Mouse (Mus musculus) forebrain, postnatal 0 days (tissue): ENCODE measurements around the gene Grid2. TPM values are rescaled to one million over a fixed set of nuclear protein-coding genes. Genes with fewer than 3 reads are reported as not detected.

ENCODE experiments used
- ATAC-seq: fragments of 200-750 bp; cut with Nextera tagmentation; 2 replicates; pipeline ENCODE4 v1.8.0; 2017; ENCODE audit warnings: mild to moderate bottlenecking, moderate library complexity
- DNase-seq: peaks from one replicate; pipeline ENCODE4 v3.0.0-alpha.2; 2015
- H3K27ac ChIP-seq: fragments of 300-500 bp; sonication (generic); 2 replicates; pipeline ENCODE4 v1.5.1; 2014; ENCODE audit warnings: low read depth, mild to moderate bottlenecking, antibody characterized with exemption, low read length, moderate library complexity, mixed read lengths
- H3K27me3 ChIP-seq: fragments of 300-500 bp; sonication (generic); 2 replicates; pipeline ENCODE4 v1.6.1; 2014; ENCODE audit warnings: mild to moderate bottlenecking, low read length, mixed read lengths; ENCODE audit not compliant: insufficient read depth
- H3K36me3 ChIP-seq: fragments of 300-500 bp; sonication (generic); 2 replicates; pipeline ENCODE4 v1.6.1; 2014; ENCODE audit warnings: mild to moderate bottlenecking, moderate library complexity; ENCODE audit not compliant: insufficient read depth
- H3K4me1 ChIP-seq: fragments of 300-500 bp; sonication (generic); 2 replicates; pipeline ENCODE4 v1.6.1; 2014; ENCODE audit warnings: antibody characterized with exemption; ENCODE audit not compliant: insufficient read depth
- H3K4me2 ChIP-seq: fragments of 300-500 bp; sonication (generic); 2 replicates; pipeline ENCODE4 v1.6.1; 2014; ENCODE audit warnings: low read depth, mild to moderate bottlenecking, moderate library complexity
- H3K4me3 ChIP-seq: fragments of 300-500 bp; sonication (generic); 2 replicates; pipeline ENCODE4 v1.5.1; 2014; ENCODE audit warnings: low read depth, low read length, mixed read lengths
- H3K9ac ChIP-seq: fragments of 300-500 bp; sonication (generic); 2 replicates; pipeline ENCODE4 v1.6.1; 2014; ENCODE audit warnings: mild to moderate bottlenecking
- H3K9me3 ChIP-seq: fragments of 300-500 bp; sonication (generic); 2 replicates; pipeline ENCODE4 v1.6.1; 2016; ENCODE audit warnings: low read length
- CTCF ChIP-seq: sonication (generic); IDR thresholded peaks from 2 replicates; pipeline ENCODE4 v1.5.1; 2016; ENCODE audit warnings: antibody characterized with exemption, control low read depth, low read depth
- WGBS: fragments of 180-500 bp; shearing (Covaris S2); extraction: QIAGEN DNeasy Blood & Tissue Kit; methylation state at CpG from one replicate; pipeline ENCODE4 v1.1.7; 2014; 5-methylcytosine and 5-hydroxymethylcytosine counted together
- polyA plus RNA-seq: library from polyadenylated mRNA; unstranded; fragments of >200 nt; fragmentation: Nextera tagmentation; extraction: Ambion mirVana; gene quantifications from 2 replicates; pipeline ENCODE4 v1.2.1, GENCODE M21; 2015
- total RNA-seq: library from RNA; depleted of rRNA; stranded (reverse); fragments of >200 nt; gene quantifications from 2 replicates; pipeline ENCODE4 v1.2.3, GENCODE M21; 2014; rRNA removed

Grid2 gene
- 21.9 and 28.9 TPM in 2 replicates for total RNA-seq
- 4.1 and 6.2 TPM in 2 replicates for polyA plus RNA-seq

DNA sequence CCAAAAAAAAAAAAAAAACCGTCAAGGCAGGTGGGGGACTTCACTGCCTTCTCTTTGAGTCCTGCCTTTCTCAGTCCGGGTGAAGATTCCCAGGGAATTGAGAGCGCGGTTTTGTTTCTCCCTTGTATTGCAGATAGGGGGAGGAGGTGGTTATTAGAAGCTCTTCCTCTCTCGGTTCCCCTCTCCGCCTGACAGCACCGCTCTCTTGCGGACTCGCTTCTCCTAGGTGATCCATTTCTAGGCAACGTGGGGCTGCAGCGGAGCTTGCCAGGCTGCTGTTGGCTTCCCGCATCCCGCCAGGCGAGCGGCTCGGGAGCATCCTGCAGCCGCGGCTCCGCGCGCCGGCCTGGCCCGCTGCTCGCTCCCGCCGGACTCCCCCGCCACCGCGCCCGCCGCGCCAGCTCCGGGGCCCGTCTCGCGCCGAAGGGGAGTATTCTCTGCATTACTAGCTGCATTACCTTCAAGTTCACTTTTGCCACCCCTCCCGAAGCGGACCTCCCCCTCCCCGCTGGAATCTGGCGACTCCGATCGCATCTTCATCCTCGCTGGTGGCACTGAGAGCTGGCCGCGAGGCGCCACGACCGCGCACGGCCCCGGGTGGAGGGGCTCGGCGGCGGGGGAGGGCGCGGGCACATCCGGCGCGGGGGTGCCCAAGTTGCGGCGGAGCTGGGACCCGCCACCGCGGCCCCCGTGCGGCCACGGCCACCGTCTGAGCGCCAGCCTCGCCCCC lies at the start of gene Grid2:
Gene Grid2, plus strand, starts transcription at position 51 of the 730 bp plus-strand sequence.
- Histone ChIP-seq H3K27me3 (no peaks in the 10 kb centered on the region), H3K36me3 (no peaks in the 10 kb centered on the region), H3K4me1 (0 out of 2 replicates have a peak, but pooled peaks cover 4% of the 10 kb centered on the region), H3K9me3 (no peaks in the 10 kb centered on the region), H3K4me2 (peak within 1 kb of the TSS; percentile 94), H3K27ac (peak within 1 kb of the TSS; percentile 75), H3K9ac (peak within 1 kb of the TSS; percentile 74), H3K4me3 (peak within 1 kb of the TSS; percentile 84)
- peak; percentile 55 for TF ChIP-seq CTCF
- ATAC-seq, result peak; percentile 70
- WGBS, result 1% methylated on average over 68 of the region's 71 CpGs
- peak; percentile 77 for DNase-seq

DNA sequence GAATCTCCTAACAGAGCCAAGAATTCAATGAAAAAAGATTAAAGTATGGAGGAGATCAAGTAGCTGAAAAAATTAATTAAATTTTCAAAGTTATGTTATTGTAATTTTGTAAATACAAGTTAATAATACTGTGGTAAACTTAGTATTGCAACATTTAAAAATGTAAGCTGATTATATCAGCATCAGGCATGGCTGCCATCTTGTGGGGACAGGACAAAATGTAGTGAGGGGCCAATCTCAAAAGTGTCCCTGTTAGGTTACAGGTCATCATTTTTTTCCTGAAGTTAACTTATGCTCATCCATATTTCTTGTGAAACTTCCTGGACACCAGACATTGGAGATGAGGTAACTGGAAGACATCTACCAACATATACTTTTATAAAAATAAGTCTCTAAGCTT lies 4.9 kb upstream of the Grid2 start:
- no peaks in the 10 kb centered on the region for H3K4me1 ChIP-seq
- H3K27ac ChIP-seq, result no peak overlapping the region
- H3K9me3 ChIP-seq, result no peaks in the 10 kb centered on the region
- H3K9ac ChIP-seq, result no peak overlapping the region
- no peak overlapping the region for H3K4me2 ChIP-seq
- no peak for ATAC-seq
- peak; percentile 29; the same call in 1 of the 2 replicates for TF ChIP-seq CTCF
- no peaks in the 10 kb centered on the region for H3K36me3 ChIP-seq
- no peak for DNase-seq
- H3K4me3 ChIP-seq, result no peak overlapping the region
- H3K27me3 ChIP-seq, result no peaks in the 10 kb centered on the region

- WGBS, result under 1% methylated on average over 49 of the region's 49 CpGs
- Histone ChIP-seq H3K4me2 (peak overlapping the region; percentile 94), H3K36me3 (no peaks in the 10 kb centered on the region)
Observed at GRCm38 (mm10) chr6:63256556-63257405, 1.1 kb downstream of the Grid2 start.

DNA sequence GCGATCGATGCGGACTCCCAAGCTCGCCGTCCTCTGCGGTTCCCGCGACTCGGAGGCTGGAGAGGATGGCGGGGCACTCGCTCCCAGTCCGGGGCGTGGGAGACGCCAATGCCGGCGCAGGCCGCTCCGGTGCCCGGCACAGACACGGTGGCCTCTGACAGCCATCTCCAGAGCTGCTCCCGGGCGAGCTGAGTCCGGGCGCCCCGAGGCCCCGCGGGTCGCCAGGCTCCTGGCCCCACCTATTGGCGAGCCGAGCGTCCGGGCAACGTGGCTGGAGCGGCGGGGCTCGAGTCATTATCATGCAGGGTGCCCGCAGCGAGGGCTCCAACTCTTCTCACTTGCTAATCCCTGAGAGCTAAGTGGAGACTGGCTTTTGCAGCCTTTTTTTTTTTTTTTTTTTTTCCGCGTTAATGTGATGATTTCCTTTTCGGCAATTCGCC lies 1.8 kb downstream of the Grid2 start:
- peak overlapping the region; percentile 94 for H3K4me2 ChIP-seq
- 1% methylated on average over 42 of the region's 42 CpGs for WGBS
- H3K9ac ChIP-seq, result peak overlapping the region; percentile 74
- no peaks in the 10 kb centered on the region for H3K9me3 ChIP-seq
- H3K27ac ChIP-seq, result peak overlapping the region; percentile 75
- H3K27me3 ChIP-seq, result no peaks in the 10 kb centered on the region
- TF ChIP-seq CTCF, result no peak
- H3K4me3 ChIP-seq, result peak overlapping the region; percentile 84
- DNase-seq, result peak; percentile 52
- H3K4me1 ChIP-seq, result 0 out of 2 replicates have a peak, but pooled peaks cover 4% of the 10 kb centered on the region
- peak; percentile 59 for ATAC-seq
- no peaks in the 10 kb centered on the region for H3K36me3 ChIP-seq

More at GRCm38 (mm10) chr6:63256556-63257405, 1.1 kb downstream of the Grid2 start:
- ATAC-seq (peak; percentile 78), DNase-seq (peak; percentile 75)
- H3K4me3 ChIP-seq, result peak overlapping the region; percentile 84
- H3K27ac ChIP-seq, result peak overlapping the region; percentile 75
- peak overlapping the region; percentile 74 for H3K9ac ChIP-seq
- H3K4me1 ChIP-seq, result 0 out of 2 replicates have a peak, but pooled peaks cover 4% of the 10 kb centered on the region
- H3K27me3 ChIP-seq, result no peaks in the 10 kb centered on the region
- TF ChIP-seq CTCF, result no peak
- no peaks in the 10 kb centered on the region for H3K9me3 ChIP-seq

GRCm38 (mm10) chr6:63257876-63258275 lies 2.2 kb downstream of the Grid2 start:
- no peak for ATAC-seq
- peak; percentile 48 for DNase-seq
- WGBS, result 2% methylated on average over 11 of the region's 11 CpGs
- peak overlapping the region; percentile 74 for H3K9ac ChIP-seq
- H3K36me3 ChIP-seq, result no peaks in the 10 kb centered on the region
- H3K4me3 ChIP-seq, result peak overlapping the region; percentile 84
- 0 out of 2 replicates have a peak, but pooled peaks have one; percentile 18 for TF ChIP-seq CTCF
- no peak overlapping the region; the same call in 1 of the 2 replicates for H3K27ac ChIP-seq
- H3K4me1 ChIP-seq, result 0 out of 2 replicates have a peak, but pooled peaks cover 4% of the 10 kb centered on the region
- peak overlapping the region; percentile 94 for H3K4me2 ChIP-seq
- no peaks in the 10 kb centered on the region for H3K27me3 ChIP-seq
- no peaks in the 10 kb centered on the region for H3K9me3 ChIP-seq

DNA sequence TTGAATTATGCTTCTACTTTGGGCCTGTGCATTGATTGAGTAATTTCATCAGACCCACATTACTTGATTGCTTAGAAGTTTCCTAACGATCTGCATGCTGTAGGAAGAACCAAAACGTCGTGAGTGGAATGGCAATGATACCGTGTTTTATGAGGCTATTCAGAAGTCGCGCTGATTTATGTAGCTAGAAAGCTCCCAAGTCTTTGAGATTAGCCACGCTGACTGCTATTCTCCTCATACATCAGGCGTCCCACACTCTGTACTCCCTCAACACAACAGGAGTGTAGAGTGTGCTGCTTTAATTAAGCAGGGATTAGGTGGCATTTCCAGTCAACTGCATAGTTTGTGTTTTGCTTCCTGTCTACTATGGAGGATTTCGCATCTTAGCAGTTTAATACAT lies 4.1 kb downstream of the Grid2 start:
- 22% methylated on average over 9 of the region's 9 CpGs for WGBS
- peak; percentile 19 for DNase-seq
- Histone ChIP-seq H3K4me2 (peak overlapping the region; percentile 23), H3K36me3 (no peaks in the 10 kb centered on the region), H3K27me3 (no peaks in the 10 kb centered on the region), H3K9ac (no peak overlapping the region), H3K4me1 (0 out of 2 replicates have a peak, but pooled peaks cover 4% of the 10 kb centered on the region), H3K9me3 (no peaks in the 10 kb centered on the region), H3K4me3 (no peak overlapping the region), H3K27ac (no peak overlapping the region)
- no peak for TF ChIP-seq CTCF
- no peak for ATAC-seq
